Mouse (Mus musculus): ENCODE measurements at regions not wholly inside any gene's neighbourhood (a gene's known extent, or its start where the extent isn't known, plus 50 kb on each side); places are given as distances from the start of the nearest gene placed in this dataset.

DNA sequence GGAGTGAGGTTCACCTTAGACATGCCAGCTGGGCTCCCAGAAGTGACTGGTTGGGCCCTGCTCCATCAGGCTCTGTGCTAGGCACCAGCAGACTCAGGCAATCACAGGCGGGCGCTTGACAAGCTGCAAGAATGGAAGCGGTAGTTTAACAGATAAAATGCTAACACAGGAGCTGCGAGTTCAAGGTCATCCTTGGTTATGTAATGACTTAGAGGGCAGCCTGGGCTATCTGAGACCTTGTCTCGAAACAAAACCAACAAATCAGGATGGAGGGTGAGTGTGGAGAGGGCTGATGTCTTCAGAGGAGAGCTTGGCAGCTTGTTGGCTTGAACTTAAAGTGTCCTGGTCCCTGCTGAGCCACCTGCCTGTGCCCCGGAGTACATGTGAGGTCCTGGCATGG lies 107.6 kb downstream of the Vegfa start:
- Histone ChIP-seq H3K9ac (no peak overlapping the region), H3K4me3 (no peak overlapping the region), H3K36me3 (no peaks in the 10 kb centered on the region), H3K4me2 (no peak overlapping the region), H3K9me3 (no peaks in the 10 kb centered on the region), H3K27me3 (no peaks in the 10 kb centered on the region), H3K4me1 (replicated peaks) (no peaks in the 10 kb centered on the region; the same call in 1 of the 2 replicates), H3K27ac (replicated peaks) (no peak overlapping the region)
- no peak for ATAC-seq (ENCODE audit: low read depth)
- WGBS = 89% methylated on average over 6 of the region's 6 CpGs

DNA sequence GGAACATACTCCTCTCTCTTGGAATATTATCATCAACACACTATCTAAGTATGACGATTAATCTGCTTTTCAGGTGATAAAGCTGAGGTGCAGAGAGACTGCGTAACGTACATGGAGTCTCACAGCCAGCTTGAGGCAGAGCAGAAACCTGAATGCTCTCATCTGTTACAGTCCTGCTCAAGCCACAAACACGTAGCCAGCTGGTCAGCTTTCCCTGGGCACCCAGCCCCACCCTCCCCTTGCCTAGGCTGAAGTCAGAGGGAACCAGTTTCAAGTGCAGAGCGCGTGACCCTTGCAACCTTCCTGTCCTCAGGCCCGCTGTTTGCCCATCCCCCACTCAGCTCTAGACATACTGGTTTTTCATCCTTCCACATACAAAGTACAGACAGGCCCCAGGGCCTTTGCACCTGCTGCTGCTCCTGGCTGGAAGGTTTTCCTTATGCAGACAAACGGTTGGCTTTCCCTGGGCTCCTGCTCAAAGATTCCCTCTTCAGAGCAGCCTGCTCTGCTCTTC lies 108.9 kb downstream of the Vegfa start:
- WGBS = 79% methylated on average over 8 of the region's 8 CpGs
- ATAC-seq (ENCODE audit: low read depth) = no peak

DNA sequence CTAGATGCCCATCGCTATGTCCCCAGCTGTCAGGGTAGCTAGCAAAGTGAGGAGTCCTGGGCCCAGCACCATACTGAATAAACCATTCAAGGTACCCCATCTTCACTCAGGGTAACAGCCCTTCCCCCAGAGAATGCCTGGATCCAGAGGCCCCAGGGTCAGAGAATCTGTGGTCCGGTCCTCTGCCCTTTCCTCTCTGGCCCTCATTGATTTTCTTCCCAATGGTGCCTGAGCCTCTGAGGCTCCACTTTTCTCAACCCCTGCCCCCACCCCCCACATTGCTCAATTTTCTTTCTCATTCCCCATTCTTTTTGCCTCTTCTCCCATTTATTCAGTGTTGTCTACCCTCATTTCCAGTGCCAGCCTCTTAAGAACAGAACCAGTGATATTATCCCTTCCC lies 114.5 kb downstream of the Vegfa start:
- Histone ChIP-seq H3K4me1 (replicated peaks) (no peaks in the 10 kb centered on the region), H3K4me3 (no peak overlapping the region), H3K4me2 (no peak overlapping the region), H3K9me3 (no peaks in the 10 kb centered on the region), H3K9ac (no peak overlapping the region), H3K36me3 (no peaks in the 10 kb centered on the region), H3K27ac (replicated peaks) (no peak overlapping the region), H3K27me3 (no peaks in the 10 kb centered on the region)
- no peak for ATAC-seq (ENCODE audit: low read depth)
- 95% methylated on average over 2 of the region's 2 CpGs for whole genome bisulfite sequencing

More for the DNA sequence above, 108.9 kb downstream of the Vegfa start:
- Histone ChIP-seq H3K4me2 (no peak overlapping the region), H3K27ac (replicated peaks) (no peak overlapping the region), H3K36me3 (no peaks in the 10 kb centered on the region), H3K4me1 (replicated peaks) (no peaks in the 10 kb centered on the region), H3K27me3 (no peaks in the 10 kb centered on the region), H3K9ac (no peak overlapping the region), H3K9me3 (no peaks in the 10 kb centered on the region), H3K4me3 (no peak overlapping the region)

DNA sequence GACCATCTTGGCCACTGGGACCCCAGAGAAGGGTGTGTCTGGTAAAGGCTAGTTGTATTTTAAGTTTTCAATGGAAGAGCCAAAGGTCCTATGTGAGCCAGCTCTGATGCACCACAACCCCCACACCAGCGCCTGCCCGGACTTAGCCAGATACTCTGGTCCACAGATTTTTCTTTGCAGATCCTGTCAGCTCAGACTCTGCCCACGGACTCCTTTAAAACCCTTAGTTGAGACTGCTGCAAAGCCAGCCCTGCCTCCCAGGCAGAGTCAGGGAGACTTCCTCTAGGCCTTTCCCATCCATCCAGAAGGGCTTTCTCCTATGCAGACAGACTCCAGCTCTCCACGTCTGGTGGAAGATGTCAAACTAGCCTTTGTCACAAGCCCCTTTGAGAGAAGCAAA lies 115.2 kb downstream of the Vegfa start:
- H3K4me3 ChIP-seq = no peak overlapping the region
- WGBS = 84% methylated on average over 4 of the region's 4 CpGs
- no peaks in the 10 kb centered on the region for H3K9me3 ChIP-seq

DNA sequence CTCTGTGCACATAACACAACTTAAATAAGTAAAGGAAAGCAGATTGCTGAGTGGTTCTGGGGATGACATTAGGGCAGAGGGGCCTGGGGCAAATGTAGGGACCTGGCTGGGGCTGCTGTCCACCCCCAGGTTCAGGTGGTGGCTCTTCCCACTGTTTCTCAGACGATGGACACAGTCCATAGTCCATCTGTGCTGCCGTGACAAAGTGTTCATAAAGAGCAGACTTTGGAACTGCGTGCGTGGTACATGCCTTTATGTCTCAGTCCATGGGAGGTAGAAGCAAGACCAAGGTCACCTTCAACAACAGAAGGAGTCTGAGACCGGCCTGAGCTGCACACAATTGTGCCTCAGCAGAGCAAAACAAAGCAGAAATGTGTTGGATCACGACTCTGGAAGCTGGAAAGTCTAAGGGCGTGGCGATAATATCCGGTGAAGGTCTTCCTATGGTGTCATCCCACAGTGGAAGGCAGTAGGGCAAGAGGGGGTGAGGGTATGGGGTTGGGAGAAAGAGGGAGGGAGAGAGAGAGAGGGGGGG lies 117.4 kb downstream of the Vegfa start:
- no peak overlapping the region for H3K27ac ChIP-seq (replicated peaks)
- no peaks in the 10 kb centered on the region for H3K4me1 ChIP-seq (replicated peaks)
- ATAC-seq (ENCODE audit: low read depth) = no peak
- no peaks in the 10 kb centered on the region for H3K9me3 ChIP-seq
- no peaks in the 10 kb centered on the region for H3K27me3 ChIP-seq
- WGBS = 84% methylated on average over 9 of the region's 9 CpGs
- no peak overlapping the region for H3K4me2 ChIP-seq
- H3K36me3 ChIP-seq = no peaks in the 10 kb centered on the region
- H3K4me3 ChIP-seq = no peak overlapping the region
- no peak overlapping the region for H3K9ac ChIP-seq

More for the DNA sequence above, 115.2 kb downstream of the Vegfa start:
- no peak overlapping the region for H3K4me2 ChIP-seq
- no peaks in the 10 kb centered on the region for H3K27me3 ChIP-seq
- H3K4me1 ChIP-seq (replicated peaks) = no peaks in the 10 kb centered on the region
- H3K36me3 ChIP-seq = no peaks in the 10 kb centered on the region
- no peak overlapping the region for H3K9ac ChIP-seq
- no peak overlapping the region for H3K27ac ChIP-seq (replicated peaks)
- no peak for ATAC-seq (ENCODE audit: low read depth)

DNA sequence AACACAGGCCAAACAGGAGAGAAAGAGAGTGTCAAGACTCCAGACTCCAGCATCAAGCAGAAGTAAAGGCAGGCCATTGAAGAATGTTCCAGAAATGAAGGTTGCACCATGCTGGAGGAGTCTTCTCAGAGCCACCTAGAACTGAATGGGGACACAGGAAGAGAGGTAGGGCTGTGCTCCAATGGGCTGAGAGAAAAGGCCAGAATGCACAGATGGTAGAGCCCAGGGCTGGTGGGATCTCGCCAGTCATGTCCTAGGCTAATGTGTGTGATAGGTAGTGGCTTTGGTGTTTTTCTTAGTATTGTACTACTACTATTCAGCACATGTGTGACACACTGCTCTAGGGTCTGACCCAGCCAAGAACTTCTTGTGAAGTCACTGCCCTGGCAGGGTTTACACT lies 117.9 kb downstream of the Vegfa start:
- H3K4me1 ChIP-seq (replicated peaks) = no peaks in the 10 kb centered on the region
- no peaks in the 10 kb centered on the region for H3K27me3 ChIP-seq
- no peak for ATAC-seq (ENCODE audit: low read depth)
- H3K4me2 ChIP-seq = no peak overlapping the region
- H3K36me3 ChIP-seq = no peaks in the 10 kb centered on the region
- H3K27ac ChIP-seq (replicated peaks) = no peak overlapping the region
- WGBS = 76% methylated on average over 1 of the region's 1 CpGs
- no peaks in the 10 kb centered on the region for H3K9me3 ChIP-seq
- no peak overlapping the region for H3K9ac ChIP-seq
- H3K4me3 ChIP-seq = no peak overlapping the region

DNA sequence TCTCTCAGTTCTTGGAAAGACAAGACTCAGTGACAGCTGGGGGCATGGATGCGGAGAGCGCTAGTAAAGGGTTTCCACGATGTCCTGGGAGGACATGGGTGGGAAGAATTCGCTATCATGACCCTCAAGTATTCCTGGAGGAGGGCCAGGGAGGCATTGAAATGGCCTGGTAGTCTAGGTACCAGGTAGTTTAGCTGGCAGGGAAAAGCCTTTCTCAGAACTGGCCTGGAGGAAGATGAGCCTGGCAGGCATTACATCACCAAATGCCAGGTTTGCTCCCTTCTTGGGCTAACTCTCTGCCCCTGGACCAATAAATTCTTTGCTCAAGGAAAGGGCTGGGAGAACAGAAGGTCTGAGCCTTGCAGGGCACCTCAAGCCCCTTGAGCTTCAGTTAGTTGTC lies 118.5 kb downstream of the Vegfa start:
- no peak for ATAC-seq (ENCODE audit: low read depth)
- H3K9ac ChIP-seq = no peak overlapping the region

DNA sequence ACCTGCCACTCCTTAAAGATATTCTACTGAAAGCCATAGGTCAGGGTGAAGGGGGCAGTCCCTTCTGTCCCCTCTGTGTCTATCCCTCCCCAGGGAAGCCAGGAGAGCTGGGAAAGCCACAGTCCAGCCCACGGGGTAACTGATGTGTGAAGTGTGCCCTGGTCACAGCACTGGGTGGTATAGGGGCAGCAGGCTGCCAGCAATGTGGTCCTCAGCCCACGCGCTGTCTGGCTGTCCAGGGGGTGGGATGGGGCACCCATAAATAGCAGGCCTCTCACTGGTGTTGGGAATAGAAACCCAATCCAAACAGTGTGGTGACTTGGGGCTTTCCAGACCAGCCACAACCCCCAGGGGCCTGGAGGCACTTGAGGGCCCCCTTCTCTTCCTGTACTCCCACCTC lies 120.0 kb downstream of the Vegfa start:
- H3K36me3 ChIP-seq = no peaks in the 10 kb centered on the region
- H3K4me2 ChIP-seq = no peak overlapping the region
- no peak overlapping the region for H3K27ac ChIP-seq (replicated peaks)
- no peaks in the 10 kb centered on the region for H3K9me3 ChIP-seq
- no peaks in the 10 kb centered on the region for H3K27me3 ChIP-seq
- peaks cover 10% of the 10 kb centered on the region; the same call in 1 of the 2 replicates for H3K4me1 ChIP-seq (replicated peaks)
- H3K4me3 ChIP-seq = no peak overlapping the region
- WGBS = 85% methylated on average over 3 of the region's 3 CpGs
- ATAC-seq (ENCODE audit: low read depth) = no peak
- H3K9ac ChIP-seq = no peak overlapping the region

More for the DNA sequence above, 118.5 kb downstream of the Vegfa start:
- no peaks in the 10 kb centered on the region for H3K9me3 ChIP-seq
- no peaks in the 10 kb centered on the region for H3K4me1 ChIP-seq (replicated peaks)
- H3K4me3 ChIP-seq = no peak overlapping the region
- no peaks in the 10 kb centered on the region for H3K27me3 ChIP-seq
- H3K27ac ChIP-seq (replicated peaks) = no peak overlapping the region
- H3K4me2 ChIP-seq = no peak overlapping the region
- WGBS = 93% methylated on average over 4 of the region's 4 CpGs
- H3K36me3 ChIP-seq = no peaks in the 10 kb centered on the region

DNA sequence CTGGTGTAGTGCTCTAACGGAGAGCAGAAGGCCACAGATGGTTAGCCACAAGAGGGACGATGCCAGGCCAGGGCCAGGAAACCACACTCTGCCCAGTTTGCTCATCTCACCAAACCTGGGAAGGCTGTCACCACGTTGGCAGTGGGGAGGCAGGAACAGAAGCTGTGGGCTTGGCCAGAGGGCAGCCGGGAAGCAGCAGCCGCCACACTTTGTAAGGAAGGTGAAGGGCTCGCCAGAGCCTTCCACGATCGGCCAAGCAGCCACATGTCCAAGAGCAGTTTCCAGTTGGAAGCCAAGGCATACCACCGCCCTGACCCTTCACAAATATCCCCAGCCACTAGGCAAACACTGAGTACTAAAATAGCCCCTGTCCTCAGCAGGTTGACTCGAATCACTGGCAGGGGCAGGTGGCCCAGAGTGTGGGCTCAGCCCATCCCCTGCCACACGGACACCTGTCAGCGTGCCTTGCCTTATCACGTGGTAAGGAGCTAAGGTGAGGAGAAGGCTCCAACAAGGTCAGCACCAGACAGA lies 120.9 kb downstream of the Vegfa start:
- 88% methylated on average over 13 of the region's 13 CpGs for WGBS

DNA sequence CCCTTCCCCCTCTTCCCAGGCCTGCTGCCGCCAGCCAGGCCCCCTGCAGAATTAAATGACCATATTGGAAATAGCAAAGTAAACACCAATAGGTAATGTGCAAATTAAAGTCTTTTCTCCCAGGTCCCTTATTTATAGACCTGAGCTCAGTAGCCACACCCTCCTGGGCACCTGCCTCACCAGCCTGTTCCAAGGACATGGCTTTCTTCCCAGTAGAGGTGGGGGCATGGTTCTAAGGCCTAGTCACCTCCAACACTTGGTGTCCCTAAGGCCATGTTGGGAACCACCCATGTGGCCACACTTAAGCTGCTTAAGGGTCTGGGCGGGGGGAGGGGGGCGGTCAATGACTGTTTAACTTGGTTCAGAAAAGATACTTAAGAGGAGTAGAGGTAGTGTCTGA lies 121.9 kb downstream of the Vegfa start:
- H3K9ac ChIP-seq = no peak overlapping the region
- H3K27me3 ChIP-seq = no peaks in the 10 kb centered on the region
- H3K4me1 ChIP-seq (replicated peaks) = peaks cover 10% of the 10 kb centered on the region; the same call in 1 of the 2 replicates
- no peaks in the 10 kb centered on the region for H3K9me3 ChIP-seq
- H3K27ac ChIP-seq (replicated peaks) = no peak overlapping the region
- no peak for ATAC-seq (ENCODE audit: low read depth)
- no peak overlapping the region for H3K4me2 ChIP-seq
- WGBS = 84% methylated on average over 3 of the region's 3 CpGs
- H3K36me3 ChIP-seq = no peaks in the 10 kb centered on the region
- no peak overlapping the region for H3K4me3 ChIP-seq

More for the DNA sequence above, 120.9 kb downstream of the Vegfa start:
- Histone ChIP-seq H3K27ac (replicated peaks) (no peak overlapping the region), H3K36me3 (no peaks in the 10 kb centered on the region), H3K27me3 (no peaks in the 10 kb centered on the region), H3K9me3 (no peaks in the 10 kb centered on the region), H3K9ac (no peak overlapping the region), H3K4me1 (replicated peaks) (peaks cover 10% of the 10 kb centered on the region; the same call in 1 of the 2 replicates), H3K4me3 (no peak overlapping the region), H3K4me2 (no peak overlapping the region)
- no peak for ATAC-seq (ENCODE audit: low read depth)

DNA sequence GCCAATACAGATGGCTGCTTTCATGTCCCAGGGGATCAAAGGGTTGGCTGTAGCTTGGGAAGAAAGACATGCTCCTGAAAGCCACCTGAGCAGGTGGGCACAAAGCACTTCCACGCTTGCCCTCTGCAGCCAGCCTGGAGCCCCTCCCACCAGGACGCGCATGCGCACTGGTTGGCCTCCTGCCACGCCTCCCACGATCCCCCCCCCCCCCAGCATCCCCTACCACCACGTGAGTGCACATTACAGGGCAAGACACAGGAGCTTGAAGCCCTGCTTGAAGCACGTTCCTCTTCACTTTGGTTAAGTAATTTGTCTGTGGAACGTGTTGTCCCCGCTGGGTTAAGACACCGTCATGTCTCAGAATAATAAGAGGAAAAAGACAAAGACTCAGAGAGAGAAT lies 124.6 kb downstream of the Vegfa start:
- ATAC-seq (ENCODE audit: low read depth) = no peak
- WGBS = 62% methylated on average over 11 of the region's 11 CpGs

DNA sequence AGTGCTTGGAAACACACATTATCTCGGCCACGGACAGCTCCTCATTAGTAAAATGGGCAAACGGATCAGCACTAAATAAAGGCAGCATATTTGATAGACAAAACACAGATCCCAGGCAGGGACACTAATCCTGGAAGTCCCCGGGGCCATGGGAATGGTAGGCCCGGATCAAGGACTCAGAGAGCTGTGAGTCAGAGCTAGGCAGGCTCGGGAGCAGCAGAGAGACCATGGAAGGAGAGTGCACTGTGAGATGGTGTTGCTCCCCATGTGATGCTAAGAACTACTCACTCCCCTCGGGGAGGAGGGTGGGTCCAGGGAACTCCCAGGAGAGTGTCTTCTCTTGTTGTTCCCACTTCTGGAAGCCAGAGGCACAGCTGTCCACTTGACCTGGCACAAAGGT lies 126.6 kb downstream of the Vegfa start:
- no peak overlapping the region for H3K27ac ChIP-seq (replicated peaks)
- ATAC-seq (ENCODE audit: low read depth) = no peak
- H3K27me3 ChIP-seq = no peaks in the 10 kb centered on the region
- no peaks in the 10 kb centered on the region for H3K36me3 ChIP-seq
- 77% methylated on average over 7 of the region's 7 CpGs for WGBS
- H3K4me3 ChIP-seq = no peak overlapping the region
- no peak overlapping the region for H3K9ac ChIP-seq
- no peaks in the 10 kb centered on the region for H3K9me3 ChIP-seq
- H3K4me1 ChIP-seq (replicated peaks) = peaks cover 10% of the 10 kb centered on the region; the same call in 1 of the 2 replicates
- no peak overlapping the region for H3K4me2 ChIP-seq

More for the DNA sequence above, 124.6 kb downstream of the Vegfa start:
- Histone ChIP-seq H3K4me3 (no peak overlapping the region), H3K36me3 (no peaks in the 10 kb centered on the region), H3K27ac (replicated peaks) (no peak overlapping the region), H3K4me1 (replicated peaks) (peaks cover 10% of the 10 kb centered on the region; the same call in 1 of the 2 replicates), H3K9ac (no peak overlapping the region), H3K4me2 (no peak overlapping the region), H3K9me3 (no peaks in the 10 kb centered on the region), H3K27me3 (no peaks in the 10 kb centered on the region)

DNA sequence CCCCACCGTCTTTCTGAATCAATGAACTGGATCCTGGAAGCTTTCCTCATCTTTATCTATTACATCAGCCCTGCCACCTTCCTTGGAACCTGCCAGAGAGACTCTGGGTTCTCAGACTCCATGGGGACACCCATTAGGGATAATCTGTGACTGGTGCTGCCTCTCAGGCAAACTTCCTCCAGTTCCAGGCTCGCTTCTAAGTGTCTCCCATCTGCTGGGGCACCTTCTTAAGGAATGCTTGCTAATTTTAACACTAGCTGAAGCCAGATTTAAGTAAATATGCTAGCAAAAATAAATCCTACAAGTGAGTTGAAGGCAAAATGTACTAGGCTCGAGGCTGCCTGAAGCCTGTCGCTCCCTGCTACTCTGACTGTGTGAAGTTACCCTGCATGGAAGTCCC lies 127.9 kb downstream of the Vegfa start:
- no peaks in the 10 kb centered on the region for H3K36me3 ChIP-seq
- no peak overlapping the region for H3K27ac ChIP-seq (replicated peaks)
- H3K4me1 ChIP-seq (replicated peaks) = peaks cover 10% of the 10 kb centered on the region; the same call in 1 of the 2 replicates
- no peak for ATAC-seq (ENCODE audit: low read depth)
- H3K4me2 ChIP-seq = no peak overlapping the region
- H3K9ac ChIP-seq = no peak overlapping the region
- 79% methylated on average over 4 of the region's 4 CpGs for WGBS
- H3K4me3 ChIP-seq = no peak overlapping the region
- H3K9me3 ChIP-seq = no peaks in the 10 kb centered on the region
- H3K27me3 ChIP-seq = no peaks in the 10 kb centered on the region
